Mouse (Mus musculus): ENCODE results near the gene Selenot.
"Not testable (repeated sequence)": the region's sequence is repeated elsewhere in the genome, so short reads cannot be mapped to it uniquely, and the experiment has no call there.

The Selenot gene

GRCm38 (mm10) chr3:58576137-58577066 lies at the start of gene Selenot:
Gene Selenot, plus strand, starts transcription at chr3:58576636.
- peak; percentile 95 for DNase-seq (ENCODE audit: low spot score)

GRCm38 (mm10) chr3:58536573-58536972 lies 39.9 kb upstream of the Selenot start:
- no peak for DNase-seq (ENCODE audit: low spot score)

DNA sequence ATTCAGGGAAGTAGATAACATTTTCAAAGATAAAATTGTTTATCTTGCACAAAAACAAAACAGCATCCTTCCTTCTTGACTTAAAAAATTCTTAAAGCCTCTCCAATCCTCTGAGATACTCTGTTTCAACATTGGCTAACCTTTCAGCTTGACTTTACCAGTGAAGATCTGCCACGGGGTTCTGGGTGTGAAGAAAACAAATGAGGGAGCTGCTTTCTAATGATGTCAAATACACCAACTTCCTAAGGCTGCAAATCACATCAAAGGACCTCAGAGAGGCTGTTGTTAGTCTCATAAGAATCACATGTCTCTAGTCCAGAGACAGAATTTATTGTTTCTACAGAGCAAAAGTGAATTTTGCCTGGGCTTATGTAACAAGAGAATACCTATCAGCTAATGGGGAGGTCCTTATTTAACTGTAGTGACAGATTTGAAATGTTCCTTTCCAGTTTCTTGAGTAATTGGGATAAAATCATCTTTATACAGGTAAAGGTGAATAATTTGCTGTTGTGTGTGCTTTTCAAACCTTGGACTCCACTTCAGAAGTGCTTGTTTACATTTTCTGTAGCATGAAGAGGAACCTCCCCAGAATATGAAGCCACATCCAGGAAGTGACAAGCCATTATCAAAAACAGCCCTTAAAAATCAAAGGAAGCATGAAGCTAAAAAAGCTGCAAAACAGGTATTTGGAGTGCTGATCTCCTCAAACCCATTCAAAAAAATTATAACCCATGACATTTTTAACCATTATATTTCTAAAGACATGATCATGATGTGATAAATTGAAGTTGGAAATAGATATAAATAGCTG lies 24.2 kb upstream of the Selenot start:
- no peak for DNase-seq (ENCODE audit: low spot score)

GRCm38 (mm10) chr3:58556649-58557048 lies 19.8 kb upstream of the Selenot start:
- DNase-seq (ENCODE audit: low spot score): no peak

GRCm38 (mm10) chr3:58559887-58560286 lies 16.5 kb upstream of the Selenot start:
- DNase-seq (ENCODE audit: low spot score): no peak

GRCm38 (mm10) chr3:58561437-58561836 lies 15.0 kb upstream of the Selenot start:
- no peak for DNase-seq (ENCODE audit: low spot score)

DNA sequence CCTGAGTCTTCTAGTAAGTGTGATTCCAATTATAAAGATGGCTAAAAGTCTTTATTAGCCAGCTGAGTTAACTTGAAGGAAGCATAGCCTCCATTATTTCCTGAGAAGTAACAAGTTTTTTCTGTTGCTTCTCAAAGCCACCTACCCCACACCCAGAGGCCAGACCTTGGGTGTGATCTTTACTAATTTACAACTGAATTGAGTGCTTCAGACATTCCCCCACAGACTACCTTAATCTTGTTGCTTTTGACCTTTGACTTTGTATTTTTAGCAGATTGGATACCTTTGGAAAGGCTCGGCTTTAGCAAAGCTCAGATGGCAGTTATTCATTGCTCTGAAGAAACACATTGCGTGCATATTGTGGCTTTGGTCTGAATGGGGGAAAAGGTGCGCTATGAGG lies 5.6 kb upstream of the Selenot start:
- no peak for DNase-seq (ENCODE audit: low spot score)

DNA sequence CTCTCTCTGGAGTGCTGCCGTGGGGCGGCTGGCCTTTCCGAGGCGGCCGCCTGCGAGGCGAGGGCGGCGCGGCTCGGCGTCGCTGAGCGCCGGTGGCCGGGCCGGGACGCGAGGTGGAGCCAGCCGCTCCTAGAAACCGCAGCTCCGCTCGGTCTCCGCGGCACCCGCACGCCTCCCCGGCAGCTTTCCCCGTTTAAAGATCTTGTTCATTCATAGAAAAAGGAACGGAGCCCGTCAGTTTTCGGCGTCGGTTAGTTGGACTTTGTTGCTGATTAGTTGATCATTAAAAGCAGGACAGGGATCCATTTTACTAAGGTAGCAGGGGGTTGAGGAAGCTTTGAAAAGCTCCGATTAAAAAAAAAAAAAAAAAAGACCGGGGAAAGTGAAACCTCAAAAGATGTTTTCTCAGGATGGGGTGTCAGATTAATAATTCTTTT lies 649 bp downstream of the Selenot start:
- DNase-seq (ENCODE audit: low spot score): no peak

DNA sequence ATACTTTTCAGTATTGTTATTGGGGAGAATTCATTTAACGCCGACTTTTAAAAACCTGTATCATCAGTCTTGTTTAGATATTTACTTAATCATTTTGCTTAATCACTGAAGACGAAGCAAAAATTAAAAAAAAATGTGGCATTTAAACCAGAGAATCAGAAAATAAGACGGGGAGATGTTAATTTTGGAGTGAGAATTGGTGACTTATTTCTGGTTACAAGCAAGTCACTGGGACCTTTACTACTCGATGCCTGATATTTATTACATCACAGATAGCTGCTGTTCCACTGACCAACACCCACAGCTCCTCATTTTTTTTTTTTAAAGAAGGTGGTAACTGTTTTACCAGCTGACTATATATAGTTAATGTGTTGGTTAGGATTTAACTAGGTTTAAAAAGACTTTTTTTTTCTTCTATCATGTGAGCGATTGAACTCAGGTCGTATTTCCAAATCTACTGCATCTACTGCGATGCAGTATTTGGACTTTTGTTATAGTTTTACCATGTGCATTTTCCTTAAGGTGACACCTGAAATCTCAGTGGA lies 1.1 kb downstream of the Selenot start:
- DNase-seq (ENCODE audit: low spot score): no peak

DNA sequence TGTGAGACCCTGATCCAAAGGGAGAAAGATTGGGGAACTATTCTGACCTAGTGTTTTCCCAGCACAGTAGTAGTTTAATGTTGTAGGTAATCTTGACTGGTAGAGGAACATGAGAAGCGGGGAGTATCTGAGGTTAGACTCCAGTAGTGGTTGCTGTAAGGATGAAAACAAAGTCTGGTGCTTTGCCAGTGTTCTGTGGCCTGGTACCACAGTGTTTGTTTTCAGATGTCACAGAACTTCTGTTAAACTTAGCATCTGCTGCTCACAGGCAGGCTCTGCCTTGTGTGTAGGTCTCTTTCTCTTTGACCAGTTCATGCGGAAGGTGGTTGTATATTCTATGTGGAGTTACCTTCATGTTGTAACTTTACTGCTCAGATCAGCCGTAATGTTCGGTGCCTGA lies 5.1 kb downstream of the Selenot start:
- DNase-seq (ENCODE audit: low spot score): no peak

DNA sequence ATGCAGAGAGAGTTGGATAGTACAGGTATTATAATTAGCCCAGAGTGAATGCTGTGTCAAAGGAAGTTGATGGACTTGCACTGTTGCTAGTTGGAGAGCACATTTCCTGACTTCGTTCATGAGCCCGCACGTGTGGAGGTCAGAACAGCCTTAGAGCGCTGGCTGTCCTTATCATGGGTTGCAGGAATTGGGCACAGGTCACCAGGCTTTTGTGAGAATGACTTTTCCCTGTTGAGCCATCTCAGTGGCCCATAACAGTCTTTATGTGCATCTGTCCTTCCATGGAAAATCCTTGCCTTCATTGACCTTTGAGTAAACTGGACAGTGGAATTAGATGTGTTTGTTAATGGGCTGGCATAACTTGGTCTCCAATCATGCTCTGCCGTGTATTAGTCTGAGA lies 5.9 kb downstream of the Selenot start:
- DNase-seq (ENCODE audit: low spot score): no peak

GRCm38 (mm10) chr3:58582788-58583426 lies 6.5 kb downstream of the Selenot start:
- DNase-seq (ENCODE audit: low spot score): no peak

- not testable (repeated sequence) for DNase-seq (ENCODE audit: low spot score)
These were observed 14.1 kb downstream of the Selenot start for GRCm38 (mm10) chr3:58590544-58590943.

GRCm38 (mm10) chr3:58592666-58593065 lies 16.2 kb downstream of the Selenot start:
- not testable (repeated sequence) for DNase-seq (ENCODE audit: low spot score)

DNA sequence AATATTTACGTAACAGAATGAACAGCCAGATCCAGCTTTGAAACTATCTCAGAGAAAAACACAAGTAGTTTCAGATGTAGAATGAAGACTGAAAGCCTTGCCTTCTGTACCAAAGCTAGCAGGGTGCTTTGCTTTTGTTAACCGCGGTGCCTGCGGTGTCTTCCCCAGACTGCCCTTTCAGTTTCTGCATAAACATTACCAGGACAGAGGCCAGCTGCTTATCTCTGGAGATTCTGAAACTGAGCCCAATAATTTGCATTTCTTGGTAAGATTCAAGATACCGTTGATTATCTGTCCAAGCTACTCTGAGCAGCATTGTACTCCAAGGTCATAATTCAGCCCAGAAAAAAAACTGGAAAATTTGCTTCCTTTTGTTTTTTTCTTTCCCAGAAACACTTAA lies 17.2 kb downstream of the Selenot start:
- DNase-seq (ENCODE audit: low spot score): no peak

DNA sequence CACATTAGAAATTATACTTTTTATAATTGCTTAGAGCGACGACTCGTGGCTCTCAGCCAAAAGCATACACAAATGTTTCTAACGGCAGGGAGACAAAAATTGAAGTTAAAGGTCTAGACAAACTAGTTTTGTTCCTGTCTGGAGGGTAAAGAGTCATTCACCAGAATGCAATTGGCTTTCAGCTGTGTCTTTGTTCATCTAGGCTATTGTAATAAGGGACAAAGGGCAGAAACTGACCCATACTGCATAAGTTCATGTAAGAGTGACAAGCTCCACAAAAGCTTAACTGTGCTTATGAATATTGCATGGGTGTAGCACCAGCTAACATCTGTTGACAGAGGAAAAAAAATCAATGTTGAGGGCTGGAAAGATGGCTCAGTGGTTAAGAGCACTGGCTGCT lies 32.1 kb downstream of the Selenot start:
- no peak for DNase-seq (ENCODE audit: low spot score)

GRCm38 (mm10) chr3:58609985-58610384 lies 33.5 kb downstream of the Selenot start:
- DNase-seq (ENCODE audit: low spot score): no peak

- DNase-seq (ENCODE audit: low spot score): no peak
These were observed 44.6 kb downstream of the Selenot start for GRCm38 (mm10) chr3:58621066-58621465.

DNA sequence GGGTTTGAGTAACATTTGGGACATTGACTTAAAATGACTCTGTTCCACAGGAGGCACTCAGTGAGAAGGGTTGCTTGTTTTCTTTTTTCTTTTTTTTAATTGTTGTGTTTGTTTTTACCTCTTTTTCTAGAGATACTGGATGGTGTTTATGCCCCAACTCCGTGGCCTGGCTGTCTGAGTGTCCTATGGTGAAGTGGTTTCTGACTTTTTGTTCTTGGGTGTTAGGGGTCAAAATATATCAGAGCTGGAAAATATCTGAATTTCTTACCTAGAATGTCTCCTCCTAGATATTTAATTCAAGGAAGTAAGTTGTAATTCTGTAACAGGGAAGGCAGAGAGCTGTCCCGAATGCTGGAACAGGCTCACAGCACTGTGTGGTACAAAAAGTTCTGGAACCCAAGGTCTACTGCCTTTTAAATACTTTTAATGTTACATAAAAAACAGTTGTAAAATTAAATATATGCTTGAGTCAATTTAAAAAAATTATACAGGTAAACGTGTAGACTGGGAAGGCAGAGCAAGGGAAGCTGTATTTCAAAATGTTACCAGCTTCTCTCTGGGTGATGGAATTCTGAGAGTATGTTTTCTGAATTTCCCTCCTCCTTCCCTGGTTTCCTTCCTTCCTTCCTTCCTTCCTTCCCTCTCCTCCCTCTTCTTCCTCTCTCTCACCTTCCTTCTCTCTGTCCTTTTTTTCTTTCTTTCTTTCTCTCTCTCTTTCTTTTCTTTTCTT lies 46.4 kb downstream of the Selenot start:
- DNase-seq (ENCODE audit: low spot score): no peak

DNA sequence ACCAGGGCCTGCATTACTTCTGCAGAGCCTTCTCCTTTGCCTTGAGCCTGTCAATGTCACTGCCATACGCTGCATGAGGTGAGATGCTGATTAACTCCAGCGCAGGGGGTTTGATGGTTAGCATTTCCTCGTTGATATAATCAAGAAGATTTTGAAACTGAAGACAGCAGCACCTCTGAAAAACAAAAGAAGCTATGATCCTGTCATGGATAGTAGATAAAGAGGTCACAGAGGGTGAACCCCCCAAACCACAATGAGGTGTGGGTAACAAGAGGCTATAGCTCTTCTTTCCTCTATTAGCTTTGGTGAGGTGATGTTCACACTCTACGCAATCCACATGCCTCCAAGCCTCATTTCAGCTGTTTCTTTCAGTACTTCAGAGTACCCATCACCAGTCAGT lies 48.5 kb downstream of the Selenot start:
- DNase-seq (ENCODE audit: low spot score): no peak

GRCm38 (mm10) chr3:58631693-58632092 lies 55.3 kb downstream of the Selenot start:
- DNase-seq (ENCODE audit: low spot score): no peak

Measured in layer of hippocampus, adult 9-10 months (tissue).